Mouse (Mus musculus) heart, postnatal 14 days (tissue): Measurements from ENCODE around the gene Pm20d1. TPM values are rescaled to one million over a fixed set of nuclear protein-coding genes. Genes with fewer than 3 reads are reported as not detected.

ENCODE experiments used
- DNase-seq, 2 experiments: peaks; one replicate each; pipeline ENCODE4 v3.0.0; 2021 to 2022
- intact Hi-C: fragments of 180-260 bp; cut with DNase I; formaldehyde crosslinking; loops from one replicate; pipeline ENCODE4 v1.15.1; 2025
- long read RNA-seq, 2 experiments: library from polyadenylated mRNA; stranded (forward); transcript quantifications; one replicate each; pipeline ENCODE4 v2.0.0; 2021
- total RNA-seq, 2 experiments: library from RNA; stranded (reverse); gene quantifications; 2 replicates each; pipeline ENCODE4 v1.2.3; 2021

The Pm20d1 gene
- 1 to 10 TPM; 4.4 TPM for total RNA-seq
- long read RNA-seq, experiment 1, full-length matches to known transcripts: 11 of 13 reads
- long read RNA-seq, experiment 1, partial matches to known transcripts: 0 of 13 reads
- long read RNA-seq, experiment 1, other reads (novel, unspliced or antisense): 2 of 13 reads
- long read RNA-seq, experiment 2, full-length matches to known transcripts: 16 of 17 reads
- long read RNA-seq, experiment 2, partial matches to known transcripts: 0 of 17 reads
- long read RNA-seq, experiment 2, other reads (novel, unspliced or antisense): 1 of 17 reads

DNA sequence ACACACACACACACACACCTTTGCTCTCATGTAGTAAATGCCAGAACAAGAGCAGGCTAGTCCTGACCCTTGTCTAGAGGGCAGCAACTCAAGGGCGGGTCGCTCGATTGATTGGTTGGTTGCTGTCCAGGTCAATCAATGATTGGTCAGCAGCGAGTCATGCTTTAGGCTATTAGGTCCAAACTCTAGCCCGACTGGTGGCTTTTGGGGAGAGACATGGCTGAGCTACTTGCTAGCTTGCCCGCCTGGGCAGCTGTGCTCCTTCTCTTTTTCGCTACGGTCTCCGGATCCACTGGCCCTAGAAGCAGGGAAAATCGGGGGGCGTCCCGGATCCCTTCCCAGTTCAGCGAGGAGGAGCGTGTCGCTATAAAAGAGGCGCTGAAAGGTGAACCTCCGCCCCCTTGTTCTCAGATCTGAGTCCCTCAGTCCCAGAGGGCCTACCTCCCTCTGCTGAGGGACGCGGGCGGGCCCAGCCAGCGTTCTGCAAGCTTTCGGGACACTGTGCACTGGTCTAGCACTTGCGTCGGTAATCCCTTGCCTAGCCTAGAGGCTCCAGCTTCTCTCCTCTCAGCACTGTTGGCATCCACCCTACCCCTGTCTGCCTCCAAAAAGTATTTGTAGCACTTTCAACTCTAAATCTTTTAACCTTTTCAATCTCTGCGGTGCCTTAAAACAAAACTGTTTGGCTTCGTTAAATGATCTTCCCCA, at the start of gene Pm20d1:
Gene Pm20d1 (plus strand): TSS at position 180 of the 708 bp plus-strand sequence.
- DNase-seq: peak; percentile 45 to 58
- intact Hi-C loops: no loop called here

DNA sequence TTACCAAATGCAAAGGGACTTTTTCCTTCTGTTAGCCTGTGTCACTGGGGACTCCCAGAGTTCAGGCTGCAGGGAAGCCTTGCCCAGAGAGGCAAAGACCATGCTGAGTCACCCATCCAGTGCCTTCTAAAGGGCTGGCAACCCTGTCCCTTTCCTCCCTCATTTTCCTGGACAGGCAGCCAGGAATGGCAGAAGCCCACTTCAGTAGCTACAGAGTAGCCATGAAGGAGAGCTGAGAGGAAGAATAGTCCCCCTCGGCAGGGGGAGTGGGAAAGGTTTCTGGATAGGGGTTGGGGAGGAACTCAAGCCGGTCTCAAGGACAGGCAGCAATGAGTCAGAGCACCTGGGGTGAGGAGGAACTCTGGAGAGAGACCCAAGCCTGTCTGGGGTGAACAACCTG, 49.4 kb upstream of the Pm20d1 start:
- intact Hi-C loops: no loop called here
- DNase-seq: no peak

DNA sequence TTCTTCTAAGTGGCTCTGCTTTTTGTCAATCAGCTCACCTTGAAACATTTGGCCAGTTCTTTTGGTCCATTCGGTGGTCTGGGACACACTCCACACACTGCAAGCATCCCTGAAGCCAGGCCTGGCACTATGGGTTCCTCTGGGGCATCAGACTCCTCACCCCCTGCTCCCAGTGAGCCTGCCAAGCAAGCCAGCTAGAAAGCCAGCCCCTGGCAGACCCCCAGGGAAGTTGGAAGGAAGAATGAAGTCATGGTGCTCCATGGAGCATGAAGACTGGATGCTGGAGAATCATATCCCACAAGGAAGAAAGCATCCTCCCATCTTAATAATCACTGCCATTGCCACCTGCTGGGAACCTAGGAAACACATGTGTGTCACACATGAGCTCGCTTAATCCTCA, 48.5 kb upstream of the Pm20d1 start:
- intact Hi-C loops: no loop called here
- no peak for DNase-seq

DNA sequence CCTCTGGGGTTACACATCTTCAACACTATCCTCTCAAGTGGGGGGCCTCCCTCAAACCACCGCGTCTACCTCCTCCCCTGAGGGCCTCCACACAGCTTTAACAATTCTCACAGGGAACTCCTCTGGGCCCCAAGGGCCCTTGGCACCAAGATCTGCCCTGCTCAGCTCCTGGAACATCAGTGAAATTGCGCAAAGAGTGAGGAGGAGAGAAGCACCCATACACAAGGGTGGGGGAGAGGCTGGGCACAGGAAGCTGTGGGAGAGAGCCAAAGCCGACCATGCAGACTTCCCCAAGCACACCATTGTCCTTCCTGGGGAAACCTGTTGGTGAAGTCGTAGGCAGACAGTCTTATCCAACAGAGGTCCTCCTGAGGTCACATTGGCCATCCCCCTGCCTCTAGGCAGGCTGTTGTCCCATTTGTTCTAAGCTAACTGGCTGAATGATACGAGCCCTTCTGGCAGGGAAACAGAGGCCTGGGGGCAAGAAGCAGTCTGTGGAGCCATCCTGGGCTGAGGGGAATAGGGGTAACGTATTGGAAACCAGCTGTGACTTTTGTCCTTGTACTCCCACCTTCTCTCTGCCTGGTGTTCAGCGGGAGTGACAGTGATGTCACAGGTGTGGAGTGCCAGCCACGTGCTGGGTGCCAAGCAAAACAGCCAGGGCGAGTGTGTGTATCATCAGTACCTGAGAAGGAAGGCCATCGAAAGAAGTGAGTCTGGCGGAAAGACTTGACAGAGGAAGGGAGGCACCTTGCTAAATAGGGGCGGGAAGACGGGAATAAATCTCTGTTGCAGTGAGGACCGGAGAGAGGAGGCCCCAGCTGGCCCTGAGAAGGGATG, 47.3 kb upstream of the Pm20d1 start:
- DNase-seq: no peak
- intact Hi-C loops: no loop called here

DNA sequence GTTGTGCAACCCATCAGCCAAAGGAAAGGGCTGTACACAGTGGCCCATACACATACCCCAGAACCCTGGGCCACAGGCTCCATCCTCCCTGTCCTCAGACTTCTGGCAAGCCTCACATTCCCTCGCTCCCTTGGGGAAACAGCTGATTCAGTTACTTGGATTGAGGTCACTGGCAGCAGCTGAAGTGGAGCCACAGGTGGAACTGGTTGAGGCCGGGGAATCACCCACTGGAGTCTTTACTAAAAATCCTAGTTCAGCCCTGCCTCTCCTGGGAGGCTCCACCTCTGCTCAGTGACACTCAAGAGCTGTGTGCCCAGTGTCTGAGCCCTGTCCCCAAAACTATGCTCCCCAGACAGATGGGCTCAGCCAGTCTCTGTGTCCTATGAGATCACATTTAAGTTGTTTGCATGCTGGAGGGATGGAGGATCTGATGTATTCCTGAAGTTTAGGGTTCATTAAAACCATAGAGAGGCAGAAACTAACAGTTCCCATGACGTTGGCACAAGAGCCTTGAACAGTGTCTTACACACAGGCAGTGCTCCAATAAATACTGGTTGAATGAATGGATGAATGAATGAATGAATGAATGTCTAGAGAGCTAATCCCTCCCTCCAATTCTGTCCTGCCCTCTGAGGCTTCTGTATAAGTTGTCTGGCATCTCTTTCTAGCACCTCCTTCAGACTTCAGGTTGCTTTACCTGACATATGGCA, 45.8 kb upstream of the Pm20d1 start:
- intact Hi-C loops: no loop called here
- DNase-seq: peak; percentile 20 to 47

DNA sequence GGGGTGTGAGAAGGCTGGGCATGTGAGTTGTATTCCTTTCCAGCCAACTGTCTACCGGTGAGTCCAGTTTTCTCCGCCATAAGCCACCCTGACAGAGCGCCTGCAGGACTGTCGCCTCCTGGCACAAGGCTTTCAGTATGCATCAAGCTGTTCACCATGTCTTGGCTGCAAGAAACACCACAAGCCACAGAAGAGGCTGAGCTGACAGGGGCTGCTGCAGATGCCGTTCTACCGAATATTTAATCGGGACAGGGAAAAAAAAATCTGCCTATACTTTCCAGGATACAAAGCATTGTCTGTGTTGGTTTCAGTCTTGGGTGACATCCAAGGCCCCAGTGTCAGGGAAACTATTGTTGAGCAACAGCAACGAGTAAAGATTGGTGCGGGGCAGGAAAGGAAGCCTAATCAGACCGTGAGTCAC, 45.3 kb upstream of the Pm20d1 start:
- DNase-seq: peak; percentile 22 to 32
- intact Hi-C loops: no loop called here

DNA sequence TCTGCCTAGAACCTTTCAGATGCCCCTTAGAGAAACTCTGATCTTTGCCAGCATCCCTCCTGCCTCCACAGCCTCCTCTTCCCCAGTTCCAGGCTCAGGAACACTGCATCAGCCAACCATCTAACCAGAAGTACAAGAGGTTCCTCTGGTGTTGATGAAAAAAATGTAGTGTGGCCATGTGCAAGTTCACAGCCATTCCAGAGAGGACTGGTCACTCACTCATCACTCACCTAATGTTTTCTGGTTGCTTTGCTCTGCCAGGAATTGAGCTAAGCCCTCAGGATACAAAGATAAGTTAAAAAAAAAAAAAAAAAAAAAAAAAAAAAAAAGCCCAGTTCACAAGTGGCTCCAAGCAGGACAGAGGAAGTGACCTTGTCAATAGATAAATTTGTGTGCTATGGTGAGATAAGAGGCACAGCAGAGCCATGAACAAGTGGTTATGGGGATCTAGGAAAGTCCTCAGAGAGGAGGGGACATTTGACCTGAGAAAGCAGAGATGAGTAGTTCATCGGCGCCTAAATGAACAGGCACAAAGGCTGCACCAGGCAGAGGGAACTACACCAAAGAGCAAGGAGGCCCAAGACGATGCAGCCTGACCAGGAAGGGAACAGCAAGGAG, 42.9 kb upstream of the Pm20d1 start:
- no peak for DNase-seq
- intact Hi-C loops: no loop called here

DNA sequence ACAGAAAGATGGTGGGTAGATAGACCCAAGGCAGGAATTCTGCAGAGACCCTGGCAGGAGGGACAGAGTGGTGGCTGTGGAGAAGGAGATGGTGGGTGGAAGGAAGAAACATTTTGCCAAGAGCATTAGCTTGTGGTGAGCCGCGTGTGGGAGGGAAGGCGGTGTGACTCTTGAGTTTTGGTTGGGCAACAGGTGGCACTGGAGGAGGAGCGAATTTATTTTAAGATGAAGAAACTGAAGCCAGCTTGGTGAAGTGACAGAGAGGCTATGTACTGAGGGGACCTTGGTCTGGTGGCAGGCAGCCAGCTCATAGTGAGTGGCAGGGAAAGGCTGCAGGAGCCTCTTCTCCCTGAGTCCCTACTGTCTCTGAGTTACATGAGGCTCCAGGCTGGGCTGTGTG, 42.3 kb upstream of the Pm20d1 start:
- intact Hi-C loops: no loop called here
- DNase-seq: peak; percentile 53 to 66

DNA sequence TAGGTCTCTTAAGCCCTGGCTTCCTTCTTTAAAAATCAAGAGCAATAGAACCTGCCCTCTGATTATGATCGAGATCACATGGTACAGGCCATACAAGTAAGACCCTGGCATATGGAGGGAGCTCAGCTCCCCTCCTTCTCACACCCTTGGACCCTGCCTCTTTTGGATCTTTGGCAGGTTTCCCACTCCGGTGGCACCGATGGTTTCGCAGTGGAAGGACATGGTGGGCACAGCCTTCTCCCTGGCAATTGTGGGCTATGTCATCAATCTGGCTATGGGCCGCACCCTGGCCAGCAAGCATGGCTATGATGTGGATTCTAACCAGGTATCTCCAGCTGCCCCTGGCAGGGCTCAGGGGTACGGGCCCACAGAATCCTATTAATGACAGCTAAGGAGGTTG, 40.0 kb upstream of the Pm20d1 start:
- DNase-seq: no peak
- intact Hi-C loops: no loop called here

DNA sequence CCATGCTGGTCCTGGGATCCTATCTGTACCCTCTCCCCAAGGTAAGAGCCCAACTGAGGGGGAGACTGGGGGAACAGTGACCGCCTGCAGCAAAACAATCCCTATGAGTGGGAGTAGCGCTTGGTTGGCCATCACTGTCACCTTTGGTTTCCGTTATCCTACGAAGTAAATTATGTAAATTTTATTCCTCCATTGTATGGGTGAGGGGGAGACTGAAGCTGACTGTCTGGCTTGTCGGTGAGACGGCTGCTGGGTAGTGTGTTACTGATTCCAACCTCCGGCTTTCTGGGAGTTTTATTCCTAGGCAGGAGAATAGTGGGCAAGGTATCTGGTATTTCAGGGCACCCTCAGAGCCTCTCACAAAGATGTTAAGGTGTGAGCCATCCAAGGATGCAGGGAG, 38.4 kb upstream of the Pm20d1 start:
- intact Hi-C loops: no loop called here
- DNase-seq: no peak

DNA sequence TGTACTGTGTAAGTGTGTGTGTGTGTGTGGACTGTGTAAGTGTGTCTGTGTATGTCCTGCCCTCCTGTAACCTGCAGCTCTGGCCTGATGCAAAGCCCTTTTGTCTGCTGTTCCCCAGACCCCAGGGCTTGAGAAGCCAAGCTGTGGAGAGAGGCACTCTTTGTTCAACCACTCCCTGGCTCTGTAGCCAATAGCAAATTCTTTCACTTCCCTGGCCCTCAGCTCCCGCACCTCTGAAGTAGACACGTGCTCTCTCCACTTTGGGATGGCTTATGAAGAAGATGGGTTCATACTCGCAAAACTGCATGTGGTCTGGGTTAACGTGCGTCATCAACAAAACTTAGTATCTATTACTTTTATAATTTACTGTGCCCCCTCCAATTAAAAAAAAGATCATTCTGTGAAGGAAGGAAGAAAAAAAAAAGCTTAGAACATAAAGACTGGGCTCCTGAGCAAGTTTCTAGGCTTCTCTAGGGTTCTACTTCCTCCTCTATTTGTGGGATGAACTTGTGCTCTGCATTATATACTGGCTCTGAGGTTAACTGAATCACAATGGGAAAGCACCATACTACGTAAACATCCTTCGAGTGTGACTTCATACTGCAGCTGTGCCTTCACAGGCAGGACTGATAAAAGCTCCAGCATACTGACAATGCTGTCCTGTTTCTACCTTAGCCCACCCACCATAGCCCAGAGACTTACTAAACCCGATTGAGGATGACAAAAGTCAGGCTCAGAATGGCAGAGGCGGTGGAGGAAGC, 37.3 kb upstream of the Pm20d1 start:
- peak in 1 of 2 experiments; percentile 1 for DNase-seq
- intact Hi-C loops: no loop called here

DNA sequence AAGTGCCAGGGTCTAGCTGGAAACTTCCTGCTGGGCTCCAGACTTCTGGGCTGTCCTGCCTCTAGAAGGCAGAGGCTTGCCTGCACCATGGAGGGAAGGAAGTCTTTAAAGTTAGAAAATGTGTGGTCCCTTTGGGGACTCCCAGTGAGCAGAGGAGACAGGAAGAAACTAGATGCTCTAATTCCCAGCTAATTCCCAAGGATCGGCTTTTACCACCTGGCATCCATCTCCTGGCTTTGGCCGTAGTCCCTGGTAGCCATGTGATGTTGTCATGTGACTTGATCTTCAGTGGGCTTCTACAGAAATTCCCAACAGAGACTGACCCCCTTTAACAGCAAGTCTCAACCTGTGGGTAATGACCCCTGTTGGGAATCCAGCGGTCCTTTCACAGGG, 36.8 kb upstream of the Pm20d1 start:
- DNase-seq: peak in 1 of 2 experiments; percentile 8
- intact Hi-C loops: no loop called here

DNA sequence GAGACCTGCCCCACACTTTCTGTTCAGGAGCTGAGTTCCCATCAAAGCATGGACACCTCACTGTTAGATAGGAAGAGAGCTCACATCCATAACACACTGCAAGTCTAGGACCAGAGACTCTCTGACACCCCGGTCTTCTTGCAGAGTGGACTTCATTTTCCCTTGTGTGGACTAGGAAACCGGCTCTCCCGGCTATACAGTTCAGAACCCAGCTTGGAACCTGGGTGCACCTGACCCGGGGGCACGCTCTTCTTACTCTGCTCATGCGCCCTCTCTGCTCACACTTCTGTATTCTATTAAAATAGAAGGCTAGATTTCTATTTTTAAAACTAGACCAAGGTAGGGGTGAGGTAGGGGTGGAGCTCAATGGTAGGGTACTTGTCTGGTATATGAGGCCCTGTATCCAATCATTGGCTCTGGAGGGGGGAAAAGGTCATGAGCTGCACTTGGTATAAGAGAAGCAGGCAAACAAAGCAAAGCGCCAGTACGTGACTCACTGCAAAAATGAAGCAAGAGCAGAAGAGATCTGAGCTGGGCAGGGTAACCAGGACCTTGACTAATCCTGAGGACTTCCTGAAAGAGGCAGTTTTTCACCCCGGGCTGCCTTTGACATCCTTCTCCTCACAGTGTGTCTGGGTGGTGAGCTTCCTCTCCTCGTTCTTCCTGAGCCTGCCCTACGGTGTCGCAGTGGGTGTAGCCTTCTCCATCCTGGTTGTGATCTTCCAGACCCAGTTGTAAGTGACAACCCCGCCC, 35.9 kb upstream of the Pm20d1 start:
- peak in 1 of 2 experiments; percentile 1 for DNase-seq
- intact Hi-C loops: no loop called here

DNA sequence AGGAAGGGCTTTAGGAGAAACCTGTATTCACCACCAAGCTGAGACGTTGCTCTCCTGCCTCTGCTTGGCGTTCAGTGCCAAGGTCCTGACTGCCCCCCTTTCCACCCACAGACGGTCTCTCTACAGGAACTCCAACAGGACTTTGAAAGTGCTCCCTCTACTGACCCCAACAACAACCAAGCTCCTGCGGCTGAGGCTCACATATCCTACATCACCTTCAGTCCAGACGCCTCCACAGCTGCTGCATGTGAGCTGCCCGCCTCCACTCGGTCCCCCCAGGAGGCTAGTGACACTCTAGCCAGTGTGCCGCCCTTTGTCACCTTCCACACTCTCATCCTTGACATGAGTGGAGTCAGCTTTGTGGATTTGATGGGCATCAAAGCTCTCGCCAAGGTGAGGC, 33.5 kb upstream of the Pm20d1 start:
- intact Hi-C loops: no loop called here
- peak; percentile 1 to 6 for DNase-seq

DNA sequence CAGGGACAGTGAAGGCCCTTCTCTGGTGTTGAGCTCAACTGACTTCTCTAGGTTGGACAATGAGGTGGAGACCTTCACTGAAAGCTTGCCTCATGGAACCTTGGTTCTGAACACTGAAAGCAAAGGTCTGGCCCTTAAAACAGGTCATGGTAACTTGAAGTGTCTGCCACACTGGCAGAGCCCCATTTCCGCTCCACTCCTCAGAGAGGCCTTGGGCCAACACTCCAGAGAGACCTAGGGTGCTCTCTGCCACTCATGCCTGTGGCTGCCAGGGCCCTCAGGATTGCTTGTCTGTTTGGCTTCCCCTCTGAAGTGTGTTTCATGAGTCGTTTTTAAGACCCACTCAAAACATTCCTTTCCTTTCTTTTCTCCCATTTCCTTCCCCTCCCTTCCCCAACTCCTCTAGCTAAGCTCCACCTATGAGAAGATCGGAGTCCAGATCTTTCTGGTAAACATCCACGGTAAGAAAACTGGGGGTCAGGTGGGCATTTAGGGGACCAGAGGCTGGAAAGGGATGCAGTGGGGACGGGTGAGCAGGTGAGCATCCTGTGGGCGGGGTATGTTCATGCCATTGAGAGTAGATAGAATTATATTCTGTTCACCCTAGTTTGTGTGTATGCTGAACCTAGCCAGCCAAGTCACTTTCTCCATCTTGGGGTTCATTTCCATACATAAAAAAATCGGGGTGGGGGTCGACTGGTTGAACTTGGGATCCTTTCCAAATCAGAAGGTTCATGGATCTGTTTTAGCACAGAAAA, 32.4 kb upstream of the Pm20d1 start:
- intact Hi-C loops: loop anchor here (1.0 kb wide), 2 partner anchors 52 to 151 kb away; no protein-coding TSS in a partner anchor
- no peak for DNase-seq

DNA sequence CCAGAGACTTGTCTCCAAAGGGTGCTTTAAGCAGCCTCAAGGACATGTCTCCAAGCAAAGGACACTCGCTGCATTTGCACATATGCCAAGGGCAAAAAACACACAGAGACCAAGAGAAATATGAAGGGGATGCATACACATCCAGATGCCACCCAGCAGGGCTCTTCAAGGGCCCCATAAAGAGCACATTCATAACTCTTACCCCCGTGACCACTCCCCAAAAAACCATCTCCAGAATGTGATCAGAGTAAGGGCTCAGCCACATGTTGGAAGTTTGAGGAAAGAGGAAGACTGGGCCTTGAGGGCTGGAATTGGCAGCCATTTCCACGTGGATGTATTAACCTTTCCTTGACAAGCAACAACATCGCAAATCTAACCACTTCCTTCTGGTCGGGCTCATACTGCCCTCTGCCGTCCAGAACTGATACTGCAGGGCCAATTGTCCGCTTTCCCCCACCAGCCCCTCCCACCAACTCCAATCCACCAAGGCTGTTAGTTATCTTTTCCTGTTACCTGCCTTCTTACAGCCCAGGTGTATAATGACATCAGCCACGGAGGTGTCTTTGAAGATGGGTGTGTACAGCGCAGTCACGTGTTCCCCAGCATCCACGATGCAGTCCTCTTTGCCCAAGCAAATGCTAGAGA, 31.7 kb upstream of the Pm20d1 start:
- intact Hi-C loops: loop anchor here (1.0 to 2.0 kb wide), 3 partner anchors 53 to 152 kb away; no protein-coding TSS in a partner anchor
- peak; percentile 83 to 93 for DNase-seq

DNA sequence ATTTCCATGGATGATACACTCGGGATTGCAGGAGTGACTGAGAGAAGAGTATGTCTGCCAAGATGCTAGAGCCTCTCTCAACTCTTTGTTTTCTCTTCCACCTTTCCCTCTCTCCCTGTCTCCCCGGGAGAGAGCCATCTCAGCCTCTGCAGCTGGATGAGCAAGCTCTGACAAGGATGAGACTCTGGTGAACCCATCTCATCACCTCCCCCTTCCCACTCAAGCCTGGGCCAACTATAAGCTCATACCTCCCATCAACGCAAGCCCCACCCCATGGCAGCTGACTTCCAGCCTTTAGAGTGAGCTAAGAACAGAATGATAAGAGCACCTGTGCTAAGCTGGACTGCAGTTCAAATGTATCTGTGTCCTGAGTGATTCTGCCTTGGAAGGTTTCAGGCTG, 27.9 kb upstream of the Pm20d1 start:
- intact Hi-C loops: no loop called here
- no peak for DNase-seq
